ENCODE assay signal across 20 mouse cellular contexts in the genomic region with DNA sequence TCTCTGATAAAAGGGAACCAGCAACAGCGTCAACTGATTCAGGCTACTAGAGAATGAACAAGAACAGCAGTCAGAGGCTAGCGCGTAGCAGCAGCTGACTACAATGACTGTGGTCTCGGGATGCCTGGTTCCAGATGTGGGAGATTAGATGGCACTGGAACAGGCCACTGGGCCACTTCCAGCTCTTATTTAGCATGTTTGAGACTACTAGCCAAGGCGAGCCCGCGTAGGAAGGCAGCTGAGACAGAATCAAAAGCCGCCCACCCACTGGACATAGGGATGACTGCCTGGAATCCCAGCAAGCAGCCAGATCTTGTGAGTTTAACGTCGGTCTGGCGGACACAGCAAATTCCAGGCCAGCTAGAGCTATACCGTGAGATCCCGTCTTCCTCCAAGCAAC. TPM values are rescaled to one million over a fixed set of nuclear protein-coding genes. Genes with fewer than 3 reads are reported as not detected.
DNase-seq lines count a peak whose midpoint lies in the region; ATAC-seq lines count a peak whose summit lies in the region.
"Had no signal": no experiment of that assay in that cellular context is flagged by ENCODE, and none has a peak within 500 bp of the region (broad histone marks: within the 10 kb centered on the region; RNA-seq: fewer than 3 reads in every experiment).

No protein-coding gene starts in this region.

- no peaks in the 10 kb centered on the region for H3K9me3 ChIP-seq in hindbrain, embryonic 10.5 days
- no peaks in the 10 kb centered on the region for H3K9me3 ChIP-seq in hindbrain, embryonic 13.5 days
- H3K9me3 ChIP-seq in embryonic facial prominence, embryonic 10.5 days: no peaks in the 10 kb centered on the region
- H3K9me3 ChIP-seq in limb, embryonic 10.5 days (replicated peaks): no peaks in the 10 kb centered on the region
- H3K9me3 ChIP-seq: forebrain, embryonic 12.5 days; heart, embryonic 12.5 days; neural tube, embryonic 13.5 days had no signal

- ATAC-seq in hindbrain, embryonic 13.5 days (ENCODE audit: low FRiP score): no peak
- ATAC-seq: hindbrain, embryonic 16.5 days; intestine, embryonic 16.5 days; liver, postnatal 0 days; Patski had no signal

- 58% methylated on average over 13 of the region's 13 CpGs for WGBS in hindbrain, embryonic 10.5 days
- WGBS in hindbrain, embryonic 13.5 days: 58% methylated on average over 13 of the region's 13 CpGs
- 48% methylated on average over 13 of the region's 13 CpGs for WGBS in embryonic facial prominence, embryonic 10.5 days
- 61% methylated on average over 13 of the region's 13 CpGs for WGBS in limb, embryonic 10.5 days

- peaks cover 98% of the 10 kb centered on the region for H3K36me3 ChIP-seq in hindbrain, embryonic 10.5 days
- H3K36me3 ChIP-seq in hindbrain, embryonic 13.5 days: no peaks in the 10 kb centered on the region
- H3K36me3 ChIP-seq in embryonic facial prominence, embryonic 10.5 days (replicated peaks): peaks cover 100% of the 10 kb centered on the region
- peaks cover 98% of the 10 kb centered on the region for H3K36me3 ChIP-seq in limb, embryonic 10.5 days
- H3K36me3 ChIP-seq: neural tube, embryonic 13.5 days had no signal

- H3K4me3 ChIP-seq in hindbrain, embryonic 10.5 days: no peak overlapping the region
- no peak overlapping the region for H3K4me3 ChIP-seq in hindbrain, embryonic 13.5 days
- H3K4me3 ChIP-seq in embryonic facial prominence, embryonic 10.5 days: no peak overlapping the region
- no peak overlapping the region for H3K4me3 ChIP-seq in limb, embryonic 10.5 days
- H3K4me3 ChIP-seq: forebrain, embryonic 12.5 days; heart, embryonic 12.5 days; neural tube, embryonic 13.5 days had no signal

- DNase-seq in hindbrain, embryonic 10.5 days (ENCODE audit: low spot score): no peak
- peak; percentile 35 for DNase-seq in Muller cell, postnatal 12 days (ENCODE audit: inconsistent ontology term)
- peak; percentile 69 for DNase-seq in embryonic facial prominence, embryonic 10.5 days (ENCODE audit: low spot score)
- peak; percentile 60 for DNase-seq in limb, embryonic 10.5 days (ENCODE audit: low spot score)
- DNase-seq in ovary, adult 18-20 months (ENCODE audit: low spot score): no peak
- DNase-seq in adrenal gland, postnatal 4 days (ENCODE audit: low spot score in 2 of 2): no peak
- DNase-seq: adrenal gland, postnatal 14 days; cerebellum, adult 11-12 months; cerebellum, postnatal 36 days; liver, postnatal 0 days; lung, postnatal 36 days; spleen, adult 18-20 months; thymus, postnatal 25 days had no signal

- no peaks in the 10 kb centered on the region for H3K27me3 ChIP-seq in hindbrain, embryonic 10.5 days (ENCODE audit: insufficient read depth, poor library complexity, severe bottlenecking)
- H3K27me3 ChIP-seq in hindbrain, embryonic 13.5 days: peaks cover 40% of the 10 kb centered on the region
- H3K27me3 ChIP-seq in embryonic facial prominence, embryonic 10.5 days (replicated peaks; ENCODE audit: low read depth, poor library complexity, severe bottlenecking): no peaks in the 10 kb centered on the region
- H3K27me3 ChIP-seq in limb, embryonic 10.5 days (ENCODE audit: low read depth, poor library complexity, severe bottlenecking): peaks cover 36% of the 10 kb centered on the region
- H3K27me3 ChIP-seq: heart, embryonic 12.5 days; Patski had no signal

- H3K4me2 ChIP-seq in hindbrain, embryonic 13.5 days: no peak overlapping the region
- H3K4me2 ChIP-seq: forebrain, embryonic 12.5 days; heart, embryonic 12.5 days; neural tube, embryonic 13.5 days had no signal

- H3K4me1 ChIP-seq in hindbrain, embryonic 10.5 days (replicated peaks): peaks cover 87% of the 10 kb centered on the region
- peaks cover 45% of the 10 kb centered on the region for H3K4me1 ChIP-seq in hindbrain, embryonic 13.5 days (replicated peaks)
- H3K4me1 ChIP-seq in embryonic facial prominence, embryonic 10.5 days: peaks cover 90% of the 10 kb centered on the region
- peaks cover 76% of the 10 kb centered on the region for H3K4me1 ChIP-seq in limb, embryonic 10.5 days

- H3K9ac ChIP-seq in hindbrain, embryonic 13.5 days: no peak overlapping the region
- H3K9ac ChIP-seq: forebrain, embryonic 12.5 days; heart, embryonic 12.5 days; liver, postnatal 0 days; neural tube, embryonic 13.5 days had no signal

- peak overlapping the region; percentile 67 for H3K27ac ChIP-seq in hindbrain, embryonic 10.5 days
- H3K27ac ChIP-seq in hindbrain, embryonic 13.5 days: no peak overlapping the region
- H3K27ac ChIP-seq in embryonic facial prominence, embryonic 10.5 days (replicated peaks): peak overlapping the region; percentile 52; the same call in 1 of the 2 replicates
- H3K27ac ChIP-seq in limb, embryonic 10.5 days: peak overlapping the region; percentile 40
- H3K27ac ChIP-seq: forebrain, embryonic 12.5 days; neural tube, embryonic 13.5 days had no signal

RNA-seq across cellular contexts. Expression of a gene that starts 43.1 kb away (rescaled TPM):
- 25.1 and 29.4 TPM in 2 replicates for polyA plus RNA-seq in hindbrain, embryonic 10.5 days (2016; fragmentation: Nextera tagmentation; extraction: Ambion mirVana)
- 19.6 and 19.9 TPM in 2 replicates for polyA plus RNA-seq in hindbrain, embryonic 13.5 days (2015; fragmentation: Nextera tagmentation; extraction: Ambion mirVana)
- polyA plus RNA-seq in embryonic facial prominence, embryonic 10.5 days (2016; fragmentation: Nextera tagmentation; extraction: Ambion mirVana): 26.9 and 28.1 TPM in 2 replicates
- 23.2 and 27.2 TPM in 2 replicates for polyA plus RNA-seq in limb, embryonic 10.5 days (2016; fragmentation: Nextera tagmentation; extraction: Ambion mirVana)
- total RNA-seq in adrenal gland, postnatal 4 days (2021): 10 to 100 TPM; 37.8 to 41.2 TPM

RNA-seq across cellular contexts. Expression of a gene that starts 46.8 kb away (rescaled TPM):
- 19.9 and 30.6 TPM in 2 replicates for polyA plus RNA-seq in hindbrain, embryonic 10.5 days (2016; fragmentation: Nextera tagmentation; extraction: Ambion mirVana)
- 2.9 and 3.7 TPM in 2 replicates for polyA plus RNA-seq in hindbrain, embryonic 13.5 days (2015; fragmentation: Nextera tagmentation; extraction: Ambion mirVana)
- polyA plus RNA-seq in embryonic facial prominence, embryonic 10.5 days (2016; fragmentation: Nextera tagmentation; extraction: Ambion mirVana): 21.0 and 25.1 TPM in 2 replicates
- polyA plus RNA-seq in limb, embryonic 10.5 days (2016; fragmentation: Nextera tagmentation; extraction: Ambion mirVana): 18.9 and 21.6 TPM in 2 replicates
- 10 to 100 TPM; 10.3 to 12.9 TPM for total RNA-seq in adrenal gland, postnatal 4 days (2021)
- polyA plus RNA-seq: Patski had no signal

Comparison
In these comparisons a context has a peak if more than half of its experiments do, and no peak if none do; other contexts are left out.
1. DNase-seq: peak in Muller cell, postnatal 12 days (single experiment), embryonic facial prominence, embryonic 10.5 days (single experiment) and limb, embryonic 10.5 days (single experiment); none in hindbrain, embryonic 10.5 days (single experiment), ovary, adult 18-20 months (single experiment) and adrenal gland, postnatal 4 days (0 of 2).